Mouse (Mus musculus): ENCODE data around the gene R3hdm2. TPM values are rescaled to one million over a fixed set of nuclear protein-coding genes. Genes with fewer than 3 reads are reported as not detected.

The R3hdm2 gene
- total RNA-seq, 2 experiments from 2014 or later: 288 to 322 TPM

GRCm38 (mm10) chr10:127524646-127525255 lies 144.6 kb downstream of the R3hdm2 start:
- intact Hi-C loops (cut with DNase I): no loop called here
- peak in 1 of 2 experiments; percentile 43 for DNase-seq (ENCODE audit: extremely low spot score in 1 of 2, low spot score in 2 of 2)

GRCm38 (mm10) chr10:127526048-127526447 lies 145.9 kb downstream of the R3hdm2 start:
- intact Hi-C loops (cut with DNase I): no loop called here
- DNase-seq (ENCODE audit: extremely low spot score in 1 of 2, low spot score in 2 of 2): no peak

- intact Hi-C loops (cut with DNase I): no loop called here
- DNase-seq (ENCODE audit: extremely low spot score in 1 of 2, low spot score in 2 of 2): peak in 1 of 2 experiments; percentile 73
Observed at GRCm38 (mm10) chr10:127526681-127527080, 146.6 kb downstream of the R3hdm2 start.

GRCm38 (mm10) chr10:127527481-127527880 lies 147.4 kb downstream of the R3hdm2 start:
- no peak for DNase-seq (ENCODE audit: extremely low spot score in 1 of 2, low spot score in 2 of 2)
- intact Hi-C loops (cut with DNase I): no loop called here

GRCm38 (mm10) chr10:127530945-127531344 lies 150.8 kb downstream of the R3hdm2 start:
- no peak for DNase-seq (ENCODE audit: extremely low spot score in 1 of 2, low spot score in 2 of 2)
- intact Hi-C loops (cut with DNase I): no loop called here

GRCm38 (mm10) chr10:127531548-127531947 lies 151.4 kb downstream of the R3hdm2 start:
- no peak for DNase-seq (ENCODE audit: extremely low spot score in 1 of 2, low spot score in 2 of 2)
- intact Hi-C loops (cut with DNase I): no loop called here

- DNase-seq (ENCODE audit: extremely low spot score in 1 of 2, low spot score in 2 of 2): no peak
- intact Hi-C loops (cut with DNase I): no loop called here
Observed at GRCm38 (mm10) chr10:127534036-127534928, 154.2 kb downstream of the R3hdm2 start, which contains the start of gene Nxph4. Gene Nxph4 (minus strand): TSS chr10:127534559.

GRCm38 (mm10) chr10:127534929-127535384 lies 154.8 kb downstream of the R3hdm2 start:
- DNase-seq (ENCODE audit: extremely low spot score in 1 of 2, low spot score in 2 of 2): no peak
- intact Hi-C loops (cut with DNase I): loop anchor here (5.0 kb wide), 1 partner anchor 198 kb away; no protein-coding TSS in a partner anchor

GRCm38 (mm10) chr10:127536586-127537314 lies 156.6 kb downstream of the R3hdm2 start:
- no peak for DNase-seq (ENCODE audit: extremely low spot score in 1 of 2, low spot score in 2 of 2)
- intact Hi-C loops (cut with DNase I): loop anchor here (1.0 to 5.0 kb wide), 2 partner anchors 23 to 199 kb away; no protein-coding TSS in a partner anchor

GRCm38 (mm10) chr10:127537854-127538583 lies 157.9 kb downstream of the R3hdm2 start:
- intact Hi-C loops (cut with DNase I): loop anchor here (5.0 kb wide), 1 partner anchor 201 kb away; no protein-coding TSS in a partner anchor
- peak; percentile 80 to 87 for DNase-seq (ENCODE audit: extremely low spot score in 1 of 2, low spot score in 2 of 2)

- intact Hi-C loops (cut with DNase I): no loop called here
- no peak for DNase-seq (ENCODE audit: extremely low spot score in 1 of 2, low spot score in 2 of 2)
Observed at GRCm38 (mm10) chr10:127541510-127541909, 161.4 kb downstream of the R3hdm2 start.

GRCm38 (mm10) chr10:127542084-127542483 lies 162.0 kb downstream of the R3hdm2 start:
- DNase-seq (ENCODE audit: extremely low spot score in 1 of 2, low spot score in 2 of 2): no peak
- intact Hi-C loops (cut with DNase I): no loop called here

- intact Hi-C loops (cut with DNase I): no loop called here
- no peak for DNase-seq (ENCODE audit: extremely low spot score in 1 of 2, low spot score in 2 of 2)
Observed at GRCm38 (mm10) chr10:127542720-127543119, 162.6 kb downstream of the R3hdm2 start.

GRCm38 (mm10) chr10:127543916-127544315 lies 163.8 kb downstream of the R3hdm2 start:
- DNase-seq (ENCODE audit: extremely low spot score in 1 of 2, low spot score in 2 of 2): no peak

GRCm38 (mm10) chr10:127544375-127544774 lies 164.2 kb downstream of the R3hdm2 start:
- intact Hi-C loops (cut with DNase I): no loop called here
- DNase-seq (ENCODE audit: extremely low spot score in 1 of 2, low spot score in 2 of 2): no peak

More at GRCm38 (mm10) chr10:127543916-127544315, 163.8 kb downstream of the R3hdm2 start:
- intact Hi-C loops (cut with DNase I): no loop called here

GRCm38 (mm10) chr10:127546505-127546904 lies 166.4 kb downstream of the R3hdm2 start:
- no peak for DNase-seq (ENCODE audit: extremely low spot score in 1 of 2, low spot score in 2 of 2)
- intact Hi-C loops (cut with DNase I): no loop called here

- intact Hi-C loops (cut with DNase I): no loop called here
Observed at GRCm38 (mm10) chr10:127548236-127548635, 168.1 kb downstream of the R3hdm2 start.

More at GRCm38 (mm10) chr10:127548236-127548635, 168.1 kb downstream of the R3hdm2 start:
- no peak for DNase-seq (ENCODE audit: extremely low spot score in 1 of 2, low spot score in 2 of 2)
